In genomic region chr7:93079785-93080730, GRCm38 (mm10) we compare ENCODE assay signal across 8 mouse cellular contexts. TPM values are rescaled to one million over a fixed set of nuclear protein-coding genes. Genes with fewer than 3 reads are reported as not detected.
DNase-seq lines count a peak whose midpoint lies in the region; ATAC-seq and TF ChIP-seq lines count a peak whose summit lies in the region.

TSS of gene Fam181b (plus strand) at chr7:93079865.

- no peaks in the 10 kb centered on the region for H3K4me1 ChIP-seq in lung, embryonic 14.5 days (ENCODE audit: insufficient read depth)

- H3K27ac ChIP-seq in lung, embryonic 14.5 days (ENCODE audit: low read depth): no peak within 1 kb of the TSS

- under 1% methylated on average over 96 of the region's 96 CpGs for WGBS in lung, embryonic 14.5 days

- H3K4me2 ChIP-seq in lung, embryonic 14.5 days: peak within 1 kb of the TSS; percentile 81

- peak within 1 kb of the TSS; percentile 56 for H3K4me3 ChIP-seq in lung, embryonic 14.5 days (ENCODE audit: low read depth, low read length)

- DNase-seq in MN1 (ENCODE audit: low spot score): peak; percentile 88
- peak; percentile 75 for DNase-seq in cerebellum, adult 8-10 months
- DNase-seq in heart, postnatal 4 days: peak; percentile 75
- peak; percentile 76 to 85 for DNase-seq in layer of hippocampus, postnatal 10 days (ENCODE audit: low spot score in 2 of 2)
- peak; percentile 89 for DNase-seq in lung, embryonic 14.5 days
- peak; percentile 43 for DNase-seq in ovary, postnatal 10 days (ENCODE audit: low spot score)
- no peak for DNase-seq in thymus, adult 18-20 months

- H3K27me3 ChIP-seq in lung, embryonic 14.5 days (ENCODE audit: insufficient read depth, low read length): peaks cover 23% of the 10 kb centered on the region; the same call in 1 of the 2 replicates

- no peaks in the 10 kb centered on the region for H3K9me3 ChIP-seq in lung, embryonic 14.5 days (ENCODE audit: low read depth, low read length)

- no peaks in the 10 kb centered on the region for H3K36me3 ChIP-seq in lung, embryonic 14.5 days (ENCODE audit: insufficient read depth)

- peak within 1 kb of the TSS; percentile 55 for H3K9ac ChIP-seq in lung, embryonic 14.5 days

- peak; percentile 93 for ATAC-seq in frontal cortex, adult (ENCODE audit: low TSS enrichment)
- peak; percentile 98 for ATAC-seq in lung, embryonic 14.5 days (ENCODE audit: insufficient read depth)

- TF ChIP-seq CTCF in lung, embryonic 14.5 days (IDR thresholded peaks at IDR 0.05; ENCODE audit: low read depth): peak; percentile 36

RNA-seq across cellular contexts. Expression of gene Fam181b, which starts in this region (rescaled TPM):
- total RNA-seq in heart, postnatal 4 days (2021): 1 to 10 TPM; 5.4 to 5.7 TPM
- 10 to 100 TPM; 21.5 to 24.6 TPM for total RNA-seq in layer of hippocampus, postnatal 10 days (2021)
- 4.3 and 4.4 TPM in 2 replicates for polyA plus RNA-seq in lung, embryonic 14.5 days (2014; fragmentation: Nextera tagmentation; extraction: Ambion mirVana)

Comparison
In these comparisons a context has a peak if more than half of its experiments do, and no peak if none do; other contexts are left out.
1. DNase-seq: peak in MN1 (single experiment), cerebellum, adult 8-10 months (single experiment), heart, postnatal 4 days (single experiment), layer of hippocampus, postnatal 10 days (2 of 2), lung, embryonic 14.5 days (single experiment) and ovary, postnatal 10 days (single experiment); none in thymus, adult 18-20 months (0 of 2).